Mouse (Mus musculus) bone marrow macrophage, adult 2 months (primary cell): ENCODE data around the gene Acvrl1. TPM values are rescaled to one million over a fixed set of nuclear protein-coding genes. Genes with fewer than 3 reads are reported as not detected.
A peak's percentile ranks its signal among the peaks of the same experiment; 100 is the strongest.

Source experiments
- H3K27ac ChIP-seq: 2 replicates; pipeline ENCODE4 v1.5.1; 2012; ENCODE audit warnings: low read depth, low read length; ENCODE audit not compliant: insufficient read depth
- H3K4me1 ChIP-seq: 2 replicates; pipeline ENCODE4 v1.6.1; 2012; ENCODE audit warnings: low read length; ENCODE audit not compliant: control insufficient read depth, insufficient read depth
- H3K4me3 ChIP-seq: 2 replicates; pipeline ENCODE4 v1.5.1; 2012; ENCODE audit warnings: mild to moderate bottlenecking, low read length, moderate library complexity; ENCODE audit not compliant: insufficient read depth
- CTCF ChIP-seq: IDR thresholded peaks from 2 replicates; pipeline ENCODE4 v1.5.1; 2012; ENCODE audit warnings: low read depth, mild to moderate bottlenecking, low read length, moderate library complexity
- POLR2A ChIP-seq: IDR thresholded peaks from 2 replicates; pipeline ENCODE4 v1.6.1; 2012; ENCODE audit warnings: mild to moderate bottlenecking, low read depth, low read length, borderline replicate concordance
- polyA plus RNA-seq: library from polyadenylated mRNA; stranded (reverse); fragments of >200 nt; gene quantifications from 2 replicates; pipeline ENCODE4 v1.2.4, GENCODE M21; 2012; ENCODE audit not compliant: missing spikeins, insufficient read depth, insufficient read length

Gene Acvrl1
- polyA plus RNA-seq, 1 experiment, result 29.8 TPM

DNA sequence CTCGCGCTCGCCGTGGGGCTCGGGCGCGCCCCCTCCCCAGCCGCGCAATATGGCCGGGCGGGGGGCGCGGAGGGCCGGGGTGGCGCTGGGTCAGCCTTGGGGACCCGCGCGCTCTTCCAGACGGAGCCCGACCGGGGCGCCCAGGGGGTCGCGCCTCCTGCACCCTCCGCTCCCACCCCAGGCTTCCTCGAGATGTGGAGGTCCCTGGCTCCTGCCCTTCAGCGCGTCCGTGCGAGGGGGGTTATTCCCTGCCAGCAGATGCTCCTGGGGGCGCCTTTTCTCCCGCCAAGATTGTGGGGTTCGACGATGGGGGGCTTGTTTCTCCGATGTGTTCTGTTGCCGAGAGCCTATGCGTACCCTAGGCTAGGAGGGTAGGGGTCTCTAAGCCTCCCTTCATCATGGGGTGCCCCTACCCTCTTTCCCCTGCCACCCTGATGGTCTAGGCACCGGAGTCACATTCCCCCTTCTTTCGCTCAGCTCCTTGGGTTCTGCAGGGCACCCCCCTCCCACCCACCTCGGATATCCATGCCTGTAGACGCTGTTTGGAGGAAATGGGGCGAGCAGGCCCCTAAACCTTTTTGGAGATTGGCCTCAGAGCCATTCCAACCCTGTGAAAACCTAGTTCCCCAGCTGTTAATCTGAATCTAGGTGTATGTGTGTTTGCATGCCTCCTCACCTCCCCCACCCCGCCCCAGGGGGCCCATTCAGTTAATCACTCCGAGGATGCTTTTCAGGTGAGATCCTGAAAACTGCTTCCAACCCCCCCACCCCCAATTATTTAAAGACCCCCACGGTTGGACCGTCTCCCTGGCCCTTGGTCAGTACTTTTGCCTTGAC lies 46.2 kb downstream of the Acvrl1 start:
- peaks cover 23% of the 10 kb centered on the region for H3K4me1 ChIP-seq
- TF ChIP-seq CTCF, result no peak
- H3K27ac ChIP-seq, result no peak overlapping the region

DNA sequence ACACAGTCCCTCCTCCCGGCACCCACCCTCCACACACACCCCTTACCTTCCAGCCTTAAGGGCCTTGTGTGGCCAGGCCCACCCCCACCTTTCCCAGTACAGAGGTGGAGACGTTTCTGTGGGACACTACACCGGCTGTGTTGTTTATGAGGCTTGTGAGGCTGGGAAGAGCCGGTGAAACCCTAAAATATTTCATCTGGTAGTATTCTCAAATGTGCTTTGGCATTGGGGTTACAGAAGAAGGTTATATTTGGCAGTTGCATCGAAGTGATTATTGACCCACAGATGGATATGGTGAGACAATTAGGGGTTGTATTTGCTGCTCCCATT lies 46.8 kb downstream of the Acvrl1 start:
- no peak overlapping the region for H3K27ac ChIP-seq
- H3K4me3 ChIP-seq, result peak overlapping the region; percentile 89
- H3K4me1 ChIP-seq, result peaks cover 23% of the 10 kb centered on the region
- TF ChIP-seq CTCF (no peak), POLR2A (no peak)

More for the DNA sequence above, 46.2 kb downstream of the Acvrl1 start:
- peak overlapping the region; percentile 89 for H3K4me3 ChIP-seq

DNA sequence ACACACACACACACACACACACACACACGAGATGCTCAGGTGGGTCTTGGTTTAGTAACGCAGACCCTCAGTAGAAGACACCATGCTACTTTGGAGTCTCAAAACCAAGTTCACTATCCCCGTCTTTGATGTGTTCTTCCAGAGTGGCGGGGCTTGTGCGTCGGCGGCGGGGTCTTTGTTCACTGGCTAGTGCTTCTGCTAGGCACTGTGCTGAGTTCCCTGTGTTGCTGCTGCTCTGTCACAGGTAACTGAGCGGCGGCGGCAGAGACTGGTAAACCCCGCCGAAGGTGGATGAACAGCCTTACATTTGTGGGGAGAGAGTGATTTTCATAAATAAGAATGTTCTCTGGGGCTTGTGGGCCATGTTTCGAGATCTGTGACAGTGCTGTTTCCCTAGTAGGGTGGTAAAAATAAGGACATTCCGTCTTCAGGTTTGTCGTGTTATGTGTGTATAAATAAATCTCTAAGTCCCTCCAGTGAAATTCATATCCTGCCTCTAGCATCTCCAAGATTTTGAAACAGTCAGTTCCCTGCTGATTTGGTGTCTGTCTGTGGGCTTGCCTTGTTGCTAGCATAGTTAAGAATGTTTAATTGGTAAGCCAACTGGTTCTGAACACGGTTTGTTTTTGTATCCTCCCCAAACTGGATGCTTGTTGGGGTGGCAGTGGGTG lies 47.4 kb downstream of the Acvrl1 start:
- Histone ChIP-seq H3K4me1 (peaks cover 27% of the 10 kb centered on the region), H3K4me3 (no peak overlapping the region), H3K27ac (no peak overlapping the region)
- TF ChIP-seq POLR2A, result no peak
- TF ChIP-seq CTCF, result no peak

DNA sequence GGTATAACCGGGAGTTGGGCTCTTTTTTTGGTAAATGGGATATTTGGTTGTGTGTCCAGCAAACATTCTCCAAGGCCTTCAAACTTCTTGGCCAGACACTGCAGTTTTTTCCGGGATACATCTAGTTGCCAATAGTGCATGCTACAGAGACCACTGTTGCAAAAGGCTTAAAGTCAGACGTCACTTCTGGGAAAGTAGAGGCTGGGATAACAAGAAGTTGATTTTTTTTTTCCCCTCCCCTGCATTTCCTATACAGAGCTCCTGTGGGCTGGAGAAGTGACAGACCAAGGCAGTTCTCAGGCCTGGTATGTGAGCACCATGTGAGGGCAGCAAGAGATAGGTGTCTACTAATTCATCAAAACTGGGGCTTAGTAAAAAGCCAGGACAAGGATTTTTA lies 48.0 kb downstream of the Acvrl1 start:
- peaks cover 29% of the 10 kb centered on the region for H3K4me1 ChIP-seq

DNA sequence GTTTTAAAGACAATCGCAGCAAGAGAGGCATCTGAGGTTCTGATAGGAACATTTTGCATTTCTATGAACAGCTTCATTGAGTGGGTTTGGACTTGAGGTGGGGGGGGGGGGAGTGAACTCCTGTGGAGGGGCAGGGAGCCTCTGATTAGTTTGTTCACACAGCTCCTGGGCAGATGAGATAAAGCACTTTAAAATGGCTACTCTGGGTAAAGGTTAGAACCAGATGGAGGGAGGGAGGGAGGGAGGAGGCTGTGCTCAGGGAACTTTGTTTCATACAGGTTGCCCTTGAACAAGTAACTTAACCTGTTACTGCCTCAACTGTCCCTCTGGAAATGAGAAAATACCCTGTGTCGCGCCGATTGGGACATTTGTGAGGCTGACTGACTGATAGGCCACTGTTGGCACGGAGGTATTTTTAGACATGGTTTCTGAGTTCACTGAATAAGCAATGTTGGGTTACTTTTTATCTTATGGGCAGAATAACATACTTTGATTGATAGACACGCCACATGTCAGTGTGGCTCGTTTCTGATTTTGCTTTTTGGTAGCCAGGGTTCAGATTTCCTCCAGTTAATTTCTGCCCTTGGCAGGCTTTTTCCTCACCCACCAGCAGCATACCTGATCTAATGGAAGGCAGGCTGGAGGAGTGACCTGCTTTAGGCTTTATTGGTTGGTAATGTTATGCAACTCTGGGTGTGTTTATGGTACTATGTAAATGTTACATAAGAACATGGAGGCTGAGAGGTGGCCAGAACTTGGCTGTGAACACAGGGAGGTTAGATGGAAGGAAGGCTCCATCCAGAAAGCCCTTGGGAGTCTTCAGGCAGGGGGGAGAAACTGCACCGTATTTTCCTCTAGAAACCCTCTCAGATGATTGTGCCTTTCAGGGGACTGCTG lies 48.7 kb downstream of the Acvrl1 start:
- H3K4me3 ChIP-seq, result no peak overlapping the region
- peaks cover 33% of the 10 kb centered on the region for H3K4me1 ChIP-seq
- no peak for TF ChIP-seq POLR2A
- no peak for TF ChIP-seq CTCF
- H3K27ac ChIP-seq, result no peak overlapping the region

More for the DNA sequence above, 48.0 kb downstream of the Acvrl1 start:
- Histone ChIP-seq H3K4me3 (no peak overlapping the region), H3K27ac (no peak overlapping the region)
- no peak for TF ChIP-seq CTCF
- no peak for TF ChIP-seq POLR2A

DNA sequence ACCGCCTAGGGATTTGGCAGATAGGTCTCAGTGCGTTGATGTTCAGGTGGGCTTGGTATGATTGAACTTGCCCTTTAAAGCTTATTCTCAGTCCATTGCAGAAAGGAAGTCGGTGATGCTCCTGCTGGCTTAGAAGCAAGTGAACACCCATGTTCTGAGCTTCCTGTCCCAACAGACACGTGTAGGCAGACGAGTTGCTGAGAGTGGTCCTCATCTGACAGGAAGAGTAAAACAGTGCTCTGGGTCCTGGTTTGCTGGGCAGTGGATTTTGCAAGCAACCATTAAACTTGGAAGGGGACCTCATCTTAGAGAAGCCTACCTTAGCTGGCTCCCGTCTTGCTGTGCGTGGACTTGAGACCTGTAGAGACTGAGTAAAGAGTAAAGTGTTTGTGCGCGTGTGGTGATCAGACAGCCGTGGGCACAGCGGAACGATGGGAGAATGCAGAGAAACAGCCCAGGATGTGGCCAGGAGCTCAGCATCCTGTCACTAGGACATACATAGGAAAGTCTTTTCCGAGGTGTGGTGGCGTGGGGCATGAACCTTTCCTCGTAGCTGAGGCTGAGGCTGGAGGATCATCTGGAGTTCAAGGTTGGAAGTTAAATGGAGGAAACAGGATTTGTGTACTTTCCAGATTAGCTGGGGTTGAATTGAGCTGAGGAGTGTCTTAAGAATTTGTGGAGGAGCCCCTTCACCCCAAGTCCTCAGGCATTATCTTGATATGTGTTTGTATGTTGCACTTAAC lies 52.2 kb downstream of the Acvrl1 start:
- no peak for TF ChIP-seq POLR2A
- TF ChIP-seq CTCF, result no peak
- H3K27ac ChIP-seq, result no peak overlapping the region
- H3K4me1 ChIP-seq, result peaks cover 34% of the 10 kb centered on the region
- H3K4me3 ChIP-seq, result no peak overlapping the region

DNA sequence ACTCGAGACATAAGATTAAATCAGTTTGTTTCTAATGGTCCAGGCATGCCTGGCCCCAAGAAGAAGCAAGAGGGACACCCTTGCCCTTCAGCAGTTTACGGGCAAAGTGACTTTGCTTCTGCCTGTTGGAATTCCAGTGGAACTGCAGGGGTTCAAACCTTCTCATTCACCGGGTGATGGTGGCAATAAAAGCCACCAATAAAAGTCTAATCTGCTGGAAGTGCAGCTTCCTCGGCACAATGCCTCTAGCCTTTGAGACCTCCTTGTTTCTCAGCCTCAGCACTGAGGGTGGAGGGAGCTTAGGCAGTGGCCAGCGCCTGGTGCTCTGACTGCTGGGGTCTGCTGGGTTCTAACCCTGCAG lies 52.8 kb downstream of the Acvrl1 start:
- Histone ChIP-seq H3K4me3 (no peak overlapping the region), H3K27ac (no peak overlapping the region), H3K4me1 (peaks cover 30% of the 10 kb centered on the region)
- TF ChIP-seq POLR2A (no peak), CTCF (no peak)

DNA sequence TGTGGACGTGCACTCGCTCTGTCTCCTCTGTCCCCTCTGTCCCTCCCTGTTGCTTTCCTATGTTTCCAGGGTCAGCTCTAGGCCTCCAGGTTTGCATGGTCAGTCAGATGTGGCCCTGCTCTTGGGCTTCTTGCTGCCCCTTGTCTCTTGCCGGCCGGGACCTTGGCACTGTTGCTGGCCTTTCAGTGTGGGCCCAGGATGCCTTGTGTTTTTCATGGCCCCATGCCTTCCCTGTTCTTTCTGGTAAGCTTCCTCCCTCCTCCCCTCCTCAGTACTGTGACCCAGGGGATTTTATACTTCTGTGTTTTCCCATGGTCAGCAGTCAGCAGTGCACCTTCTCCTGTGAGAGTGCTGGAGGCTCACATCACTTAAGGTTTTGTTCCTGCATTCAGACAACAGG lies 53.2 kb downstream of the Acvrl1 start:
- Histone ChIP-seq H3K4me3 (no peak overlapping the region), H3K27ac (no peak overlapping the region), H3K4me1 (peaks cover 27% of the 10 kb centered on the region)
- TF ChIP-seq POLR2A (no peak), CTCF (no peak)

DNA sequence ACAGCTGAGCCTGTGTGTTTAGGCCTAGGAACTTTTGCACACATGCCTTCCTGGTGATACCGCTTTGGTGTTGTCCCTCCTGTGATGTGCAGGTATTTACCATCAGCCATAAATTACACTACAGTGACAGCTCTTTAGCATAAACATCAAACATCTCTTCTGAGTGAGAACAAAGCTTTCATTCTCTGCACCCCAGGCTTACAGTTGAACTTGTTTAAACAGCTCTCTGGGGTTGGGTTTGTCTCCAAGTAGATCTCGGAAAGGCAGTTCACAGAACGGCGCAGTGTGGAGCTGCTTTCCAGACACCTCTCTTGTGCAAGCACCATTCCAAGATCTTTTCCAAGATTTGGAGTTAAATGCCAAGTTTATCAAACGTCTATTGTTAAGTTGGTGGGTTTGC lies 54.4 kb downstream of the Acvrl1 start:
- H3K27ac ChIP-seq, result no peak overlapping the region
- no peak for TF ChIP-seq POLR2A
- no peak for TF ChIP-seq CTCF

DNA sequence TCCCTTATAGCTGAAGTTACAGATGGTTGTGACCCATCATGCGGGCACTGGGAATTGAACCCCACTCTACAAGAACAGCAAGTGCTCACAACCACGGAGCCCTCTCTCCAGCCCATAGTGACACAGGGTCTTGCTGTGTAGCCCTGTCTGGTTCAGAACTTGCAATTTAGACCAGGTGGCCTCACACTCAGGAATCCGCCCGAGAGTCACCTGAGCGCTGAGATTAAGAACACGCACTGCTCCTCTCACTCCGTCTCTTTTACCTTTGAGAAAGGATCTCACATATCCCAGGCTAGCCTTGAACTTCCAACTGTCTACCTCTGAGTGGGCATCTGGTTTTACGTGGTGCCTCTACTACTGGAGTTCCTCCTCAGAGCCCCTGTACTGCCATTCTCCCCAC lies 56.0 kb downstream of the Acvrl1 start:
- Histone ChIP-seq H3K27ac (no peak overlapping the region), H3K4me3 (no peak overlapping the region), H3K4me1 (peaks cover 45% of the 10 kb centered on the region)
- TF ChIP-seq CTCF (no peak), POLR2A (no peak)

More for the DNA sequence above, 54.4 kb downstream of the Acvrl1 start:
- peaks cover 32% of the 10 kb centered on the region for H3K4me1 ChIP-seq
- no peak overlapping the region for H3K4me3 ChIP-seq
